Mouse (Mus musculus) neural tube, embryonic 14.5 days (tissue): Measurements from ENCODE around the gene Xrn1. TPM values are rescaled to one million over a fixed set of nuclear protein-coding genes. Genes with fewer than 3 reads are reported as not detected.

Source experiments
- ATAC-seq: fragments of 200-750 bp; cut with Nextera tagmentation; 2 replicates; pipeline ENCODE4 v1.8.0; 2017; ENCODE audit warnings: low read depth, mild to moderate bottlenecking, moderate TSS enrichment, moderate library complexity
- H3K27ac ChIP-seq: fragments of 300-500 bp; sonication (generic); 2 replicates; pipeline ENCODE4 v1.5.1; 2014; ENCODE audit warnings: low read depth, mild to moderate bottlenecking, control low read depth, low read length, moderate library complexity, mixed read lengths
- H3K27me3 ChIP-seq: fragments of 300-500 bp; sonication (generic); 2 replicates; pipeline ENCODE4 v1.6.1; 2014; ENCODE audit warnings: low read length; ENCODE audit not compliant: control insufficient read depth, insufficient read depth
- H3K36me3 ChIP-seq: fragments of 300-500 bp; sonication (generic); 2 replicates; pipeline ENCODE4 v1.6.1; 2014; ENCODE audit warnings: low read length, mixed read lengths; ENCODE audit not compliant: control insufficient read depth, insufficient read depth
- H3K4me1 ChIP-seq: fragments of 300-500 bp; sonication (generic); 2 replicates; pipeline ENCODE4 v1.6.1; 2014; ENCODE audit warnings: low read length; ENCODE audit not compliant: control insufficient read depth, insufficient read depth
- H3K4me2 ChIP-seq: fragments of 300-500 bp; sonication (generic); 2 replicates; pipeline ENCODE4 v1.6.1; 2014; ENCODE audit warnings: mild to moderate bottlenecking, low read depth, low read length, control low read depth
- H3K4me3 ChIP-seq: fragments of 300-500 bp; sonication (generic); 2 replicates; pipeline ENCODE4 v1.5.1; 2014; ENCODE audit warnings: low read depth, low read length, control low read depth, mixed read lengths
- H3K9ac ChIP-seq: fragments of 300-500 bp; sonication (generic); replicated peaks from 2 replicates; pipeline ENCODE4 v1.6.1; 2014; ENCODE audit warnings: low read depth, mild to moderate bottlenecking, control low read depth, low read length, mixed read lengths
- H3K9me3 ChIP-seq: fragments of 300-500 bp; sonication (generic); 2 replicates; pipeline ENCODE4 v1.6.1; 2016; ENCODE audit warnings: low read length; ENCODE audit not compliant: control insufficient read depth
- WGBS: fragments of 180-500 bp; shearing (Covaris S2); extraction: QIAGEN DNeasy Blood & Tissue Kit; methylation state at CpG from one replicate; pipeline ENCODE4 v1.1.7; 2014; 5-methylcytosine and 5-hydroxymethylcytosine counted together
- polyA plus RNA-seq: library from polyadenylated mRNA; unstranded; fragments of >200 nt; fragmentation: Nextera tagmentation; extraction: Ambion mirVana; gene quantifications from 2 replicates; pipeline ENCODE4 v1.2.1, GENCODE M21; 2014

The Xrn1 gene
- polyA plus RNA-seq, 1 experiment from 2014 or later: 28.5 TPM

DNA sequence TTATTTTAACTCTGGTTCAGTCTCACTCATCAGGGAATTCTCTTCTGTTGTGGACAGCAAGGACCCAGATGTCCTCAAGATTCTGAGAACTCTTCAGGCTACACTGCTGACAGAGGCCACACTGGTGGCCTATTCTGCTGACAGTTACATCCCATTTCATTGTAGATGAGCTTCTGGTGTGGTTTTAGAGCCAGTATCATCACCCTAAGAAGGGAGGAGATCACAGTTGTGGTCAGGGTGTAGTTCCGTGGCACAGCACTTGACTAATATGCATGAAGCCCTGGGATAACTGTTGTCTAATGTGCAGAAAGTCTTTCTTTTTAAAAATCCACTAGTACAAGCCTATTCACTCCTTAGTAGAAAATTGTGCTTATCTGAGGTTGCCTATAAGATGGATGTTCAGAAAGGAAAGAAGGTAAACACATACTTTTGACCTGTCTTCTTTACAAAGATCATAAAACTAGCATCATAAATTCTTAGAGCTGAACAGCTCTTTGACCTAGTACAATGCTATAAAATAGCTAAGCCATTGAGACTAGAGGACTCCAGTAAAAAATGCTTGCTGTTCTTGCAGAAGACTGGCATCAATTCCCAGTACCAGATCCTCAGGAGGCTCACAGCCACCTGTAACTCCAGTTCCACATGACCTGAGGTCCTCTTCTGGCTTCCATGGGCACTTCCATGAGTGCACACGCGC lies 5.3 kb downstream of the Xrn1 start:
- Histone ChIP-seq H3K27me3 (0 out of 2 replicates have a peak, but pooled peaks cover 3% of the 10 kb centered on the region), H3K9me3 (no peaks in the 10 kb centered on the region), H3K9ac (no peak overlapping the region), H3K4me2 (no peak overlapping the region), H3K4me3 (no peak overlapping the region), H3K27ac (no peak overlapping the region), H3K36me3 (0 out of 2 replicates have a peak, but pooled peaks cover 4% of the 10 kb centered on the region), H3K4me1 (0 out of 2 replicates have a peak, but pooled peaks cover 5% of the 10 kb centered on the region)
- 83% methylated on average over 3 of the region's 3 CpGs for WGBS
- no peak for ATAC-seq

DNA sequence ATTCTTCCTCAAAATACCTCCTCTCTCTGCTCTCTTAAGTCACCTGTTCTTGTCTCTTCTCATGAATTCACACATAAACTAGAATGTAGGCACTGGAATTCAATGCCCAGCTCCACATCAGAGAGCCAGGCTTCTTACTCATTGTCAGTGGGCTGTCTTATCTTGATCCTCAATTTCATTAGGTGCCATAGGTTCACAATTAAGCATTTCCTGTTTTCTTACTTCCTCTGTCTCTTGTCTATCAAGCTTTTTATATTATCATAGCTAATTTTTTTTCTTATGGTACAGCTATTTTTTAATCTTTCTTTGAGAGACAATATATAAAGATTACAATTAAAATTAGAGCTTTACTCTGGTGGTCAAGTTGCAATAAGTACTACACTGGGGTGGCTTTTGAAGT lies 6.5 kb downstream of the Xrn1 start:
- H3K4me3 ChIP-seq: no peak overlapping the region
- ATAC-seq: no peak
- no peak overlapping the region for H3K9ac ChIP-seq
- no peak overlapping the region for H3K27ac ChIP-seq
- H3K4me2 ChIP-seq: no peak overlapping the region
- H3K9me3 ChIP-seq: no peaks in the 10 kb centered on the region
- 0 out of 2 replicates have a peak, but pooled peaks cover 4% of the 10 kb centered on the region for H3K36me3 ChIP-seq
- H3K4me1 ChIP-seq: 0 out of 2 replicates have a peak, but pooled peaks cover 5% of the 10 kb centered on the region
- H3K27me3 ChIP-seq: no peaks in the 10 kb centered on the region

DNA sequence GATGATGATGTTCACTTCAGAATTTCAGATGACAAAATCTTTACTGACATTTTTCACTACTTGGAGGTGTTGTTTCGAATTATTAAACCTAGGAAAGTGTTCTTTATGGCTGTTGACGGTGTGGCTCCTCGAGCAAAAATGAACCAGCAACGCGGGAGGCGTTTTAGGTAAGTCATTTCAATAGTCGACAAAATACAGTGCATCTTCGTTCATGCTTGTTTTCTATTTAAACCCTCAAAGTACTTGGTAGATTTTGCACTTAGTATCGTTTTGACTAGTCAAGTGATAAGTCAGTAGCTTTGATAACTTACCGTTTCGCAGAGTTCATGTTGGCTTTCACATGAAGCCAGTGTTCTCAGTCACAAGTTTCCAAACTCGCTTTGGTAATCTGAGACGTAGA lies 9.5 kb downstream of the Xrn1 start:
- peaks cover 6% of the 10 kb centered on the region; the same call in 1 of the 2 replicates for H3K36me3 ChIP-seq
- no peak overlapping the region for H3K4me3 ChIP-seq
- H3K27ac ChIP-seq: no peak overlapping the region
- H3K9ac ChIP-seq: no peak overlapping the region
- 97% methylated on average over 13 of the region's 13 CpGs for WGBS
- no peaks in the 10 kb centered on the region for H3K4me1 ChIP-seq
- no peak overlapping the region for H3K4me2 ChIP-seq
- no peaks in the 10 kb centered on the region for H3K27me3 ChIP-seq
- H3K9me3 ChIP-seq: no peaks in the 10 kb centered on the region
- no peak for ATAC-seq

DNA sequence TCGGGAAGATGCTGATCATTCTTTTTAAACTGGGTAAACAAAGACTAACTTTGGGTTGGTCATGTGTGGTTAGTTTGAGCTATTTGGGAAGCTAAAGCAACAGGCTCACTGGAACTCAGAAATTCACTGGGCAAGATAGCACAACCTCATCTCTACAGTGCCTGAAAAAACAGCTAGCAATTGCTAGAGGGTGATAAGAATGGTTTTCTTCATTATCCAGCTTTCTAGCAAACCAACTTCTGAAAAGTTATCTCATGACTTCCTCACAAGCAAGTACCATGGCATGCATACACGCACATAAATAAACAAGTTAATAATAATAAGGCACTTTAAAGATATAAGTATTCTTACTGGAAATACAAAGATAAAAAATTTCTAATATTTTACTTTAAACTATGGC lies 23.7 kb downstream of the Xrn1 start:
- no peak overlapping the region for H3K27ac ChIP-seq
- no peak for ATAC-seq
- peaks cover 44% of the 10 kb centered on the region for H3K36me3 ChIP-seq
- H3K4me2 ChIP-seq: no peak overlapping the region
- no peaks in the 10 kb centered on the region for H3K9me3 ChIP-seq
- no peak overlapping the region for H3K4me3 ChIP-seq
- no peaks in the 10 kb centered on the region for H3K27me3 ChIP-seq
- WGBS: 99% methylated on average over 2 of the region's 2 CpGs
- H3K4me1 ChIP-seq: no peaks in the 10 kb centered on the region
- no peak overlapping the region for H3K9ac ChIP-seq

DNA sequence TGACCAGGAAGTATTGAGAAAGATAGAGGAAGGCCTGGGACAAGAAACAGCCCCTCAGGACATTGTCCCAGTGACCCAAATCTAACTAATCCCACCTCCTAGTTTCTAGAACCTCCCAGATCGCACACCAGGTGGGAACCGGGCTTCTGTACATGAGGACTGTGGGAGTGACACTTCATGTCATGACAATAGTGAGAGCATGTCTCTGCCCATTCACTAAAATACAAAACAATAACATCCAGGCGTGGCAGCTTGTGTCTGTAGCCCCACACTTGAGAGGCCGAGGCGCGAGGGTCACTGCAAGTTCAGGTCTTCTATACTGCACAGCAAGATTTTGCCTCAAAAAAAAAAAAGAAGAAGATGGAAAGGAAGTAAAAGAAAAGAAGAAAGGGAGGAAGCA lies 25.3 kb downstream of the Xrn1 start:
- Histone ChIP-seq H3K4me2 (no peak overlapping the region), H3K36me3 (peaks cover 44% of the 10 kb centered on the region), H3K27ac (no peak overlapping the region), H3K9me3 (no peaks in the 10 kb centered on the region), H3K9ac (no peak overlapping the region), H3K27me3 (no peaks in the 10 kb centered on the region), H3K4me3 (no peak overlapping the region), H3K4me1 (no peaks in the 10 kb centered on the region)
- no peak for ATAC-seq
- WGBS: 78% methylated on average over 6 of the region's 6 CpGs

DNA sequence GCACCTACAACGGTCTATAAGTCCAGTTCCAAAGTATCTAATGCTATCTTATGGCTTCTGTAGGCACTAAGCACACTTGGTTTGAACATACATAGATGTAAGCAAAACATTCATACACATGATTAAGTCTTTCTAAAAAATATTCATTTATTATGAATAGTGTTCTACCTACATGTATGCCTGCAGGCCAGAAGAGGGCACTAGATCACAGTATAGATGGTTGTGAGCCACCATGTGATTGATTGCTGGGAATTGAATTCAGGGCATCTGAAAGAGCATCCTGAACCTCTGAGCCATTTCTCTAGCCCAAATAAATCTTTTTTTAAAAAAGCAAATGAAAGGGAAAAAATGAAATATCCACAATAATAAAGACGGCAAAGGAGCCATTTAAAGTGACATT lies 37.7 kb downstream of the Xrn1 start:
- Histone ChIP-seq H3K4me1 (no peaks in the 10 kb centered on the region), H3K4me3 (no peak overlapping the region), H3K27ac (no peak overlapping the region), H3K36me3 (peaks cover 24% of the 10 kb centered on the region), H3K9ac (no peak overlapping the region), H3K9me3 (no peaks in the 10 kb centered on the region), H3K4me2 (no peak overlapping the region), H3K27me3 (no peaks in the 10 kb centered on the region)
- ATAC-seq: no peak
- 96% methylated on average over 2 of the region's 2 CpGs for WGBS

DNA sequence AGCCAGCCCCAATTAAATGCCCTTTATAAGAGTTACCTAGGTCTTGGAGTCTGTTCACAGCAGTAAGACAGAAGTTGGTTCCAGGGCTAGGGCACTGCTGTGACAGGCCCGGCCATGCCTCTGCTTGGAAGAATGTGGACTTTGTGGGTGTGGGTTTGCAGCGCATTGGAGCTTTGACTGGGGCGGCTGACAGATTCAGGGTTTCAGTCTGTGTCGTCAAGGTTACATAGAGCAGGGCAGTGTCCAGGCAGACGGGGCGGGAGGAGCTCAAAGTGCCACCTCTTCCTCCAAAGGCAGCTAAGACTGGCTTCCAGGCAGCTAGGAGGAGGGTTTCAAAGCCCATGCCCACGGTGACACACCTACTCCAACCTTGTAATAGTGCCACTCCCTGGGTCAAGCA lies 49.9 kb downstream of the Xrn1 start:
- Histone ChIP-seq H3K9ac (no peak overlapping the region), H3K27me3 (no peaks in the 10 kb centered on the region), H3K4me3 (no peak overlapping the region), H3K36me3 (peaks cover 50% of the 10 kb centered on the region), H3K9me3 (no peaks in the 10 kb centered on the region), H3K4me1 (no peaks in the 10 kb centered on the region), H3K27ac (no peak overlapping the region), H3K4me2 (no peak overlapping the region)
- 94% methylated on average over 7 of the region's 7 CpGs for WGBS
- no peak for ATAC-seq

DNA sequence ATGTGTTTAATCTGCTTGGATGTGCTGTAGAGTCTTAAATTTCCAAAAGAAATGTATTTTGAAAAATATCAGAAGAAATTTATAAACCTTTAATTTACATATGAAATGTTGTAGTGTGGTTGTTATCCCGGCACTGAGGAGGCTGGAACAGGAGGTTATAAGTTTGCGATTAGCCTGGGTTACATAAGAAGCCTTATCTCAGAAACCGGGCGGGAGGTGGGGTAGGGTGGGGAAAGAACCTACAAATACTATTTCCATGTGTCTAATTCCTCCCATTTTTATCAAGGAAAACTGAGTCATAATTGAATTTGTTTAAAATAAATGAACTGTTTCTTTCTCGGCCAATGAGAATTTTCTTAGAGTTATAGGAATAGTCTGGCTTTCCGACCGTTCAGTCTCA lies 56.1 kb downstream of the Xrn1 start:
- Histone ChIP-seq H3K9ac (no peak overlapping the region), H3K4me1 (no peaks in the 10 kb centered on the region), H3K36me3 (peaks cover 26% of the 10 kb centered on the region), H3K4me3 (no peak overlapping the region), H3K27me3 (no peaks in the 10 kb centered on the region), H3K9me3 (no peaks in the 10 kb centered on the region), H3K4me2 (no peak overlapping the region), H3K27ac (no peak overlapping the region)
- WGBS: 93% methylated on average over 7 of the region's 7 CpGs
- no peak for ATAC-seq

DNA sequence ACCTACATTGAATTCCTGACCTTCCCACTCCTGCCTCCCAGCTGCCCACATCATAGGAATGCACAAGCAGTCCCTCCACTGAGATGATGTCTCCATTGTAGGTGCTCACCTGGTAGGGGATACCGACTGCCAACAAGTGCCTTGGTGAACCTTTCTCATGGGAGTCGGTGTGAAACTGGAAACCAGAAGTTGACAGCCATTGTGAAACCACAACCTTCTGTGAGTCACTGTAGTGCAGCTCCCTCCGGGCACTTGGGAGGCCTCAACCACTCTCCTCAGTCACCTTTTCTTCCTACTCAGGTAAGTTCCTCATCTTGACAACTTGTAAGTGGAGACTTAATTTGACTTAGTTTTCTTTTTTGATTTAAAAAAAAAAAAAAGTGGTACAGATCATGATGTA lies 69.4 kb downstream of the Xrn1 start:
- H3K27me3 ChIP-seq: no peaks in the 10 kb centered on the region
- H3K4me3 ChIP-seq: no peak overlapping the region
- peaks cover 40% of the 10 kb centered on the region for H3K36me3 ChIP-seq
- no peak overlapping the region for H3K4me2 ChIP-seq
- H3K4me1 ChIP-seq: no peaks in the 10 kb centered on the region
- no peak for ATAC-seq
- H3K9ac ChIP-seq: no peak overlapping the region
- no peak overlapping the region for H3K27ac ChIP-seq
- H3K9me3 ChIP-seq: no peaks in the 10 kb centered on the region
- WGBS: 97% methylated on average over 3 of the region's 3 CpGs
